In genomic region chr7:99534501-99534900, GRCm38 (mm10) we compare ENCODE assay signal across 8 mouse cellular contexts. TPM values are rescaled to one million over a fixed set of nuclear protein-coding genes. Genes with fewer than 3 reads are reported as not detected.
A peak's percentile ranks its signal among the peaks of the same experiment; 100 is the strongest.
DNase-seq lines count a peak whose midpoint lies in the region; ATAC-seq and TF ChIP-seq lines count a peak whose summit lies in the region.

No protein-coding gene starts in this region.

- intact Hi-C loops in heart, postnatal 25 days (cut with DNase I) = no loop called here
- intact Hi-C loops in left cerebral cortex, postnatal 4 days (cut with DNase I) = no loop called here

- DNase-seq in heart, postnatal 25 days (ENCODE audit: low spot score) = no peak
- no peak for DNase-seq in cerebellum, postnatal 10 days
- DNase-seq in thymus, postnatal 0 days (ENCODE audit: low spot score) = no peak
- no peak for DNase-seq in left cerebral cortex, postnatal 4 days

- H3K4me3 ChIP-seq in heart, embryonic 16.5 days (ENCODE audit: low read length) = no peak overlapping the region
- no peak overlapping the region for H3K4me3 ChIP-seq in bone marrow macrophage, adult 2 months (ENCODE audit: insufficient read depth, low read length)
- H3K4me3 ChIP-seq in hindbrain, embryonic 13.5 days = peak overlapping the region; percentile 77
- H3K4me3 ChIP-seq in midbrain, embryonic 12.5 days = peak overlapping the region; percentile 82

- TF ChIP-seq POLR2A in bone marrow macrophage, adult 2 months (IDR thresholded peaks at IDR 0.05; ENCODE audit: borderline replicate concordance, low read depth, low read length) = no peak

- no peak for ATAC-seq in heart, embryonic 16.5 days (replicated peaks; ENCODE audit: extremely low read depth, insufficient read depth, low FRiP score)
- no peak; the same call in 1 of the 2 replicates for ATAC-seq in hindbrain, embryonic 13.5 days (ENCODE audit: low FRiP score)
- peak; percentile 4; the same call in 1 of the 2 replicates for ATAC-seq in midbrain, embryonic 12.5 days (ENCODE audit: low FRiP score, low read depth)

- H3K4me1 ChIP-seq in heart, embryonic 16.5 days (ENCODE audit: control insufficient read depth, insufficient read depth, low read length) = peaks cover 18% of the 10 kb centered on the region
- peaks cover 70% of the 10 kb centered on the region for H3K4me1 ChIP-seq in bone marrow macrophage, adult 2 months (ENCODE audit: control insufficient read depth, insufficient read depth, low read length)
- peaks cover 52% of the 10 kb centered on the region for H3K4me1 ChIP-seq in hindbrain, embryonic 13.5 days (replicated peaks)
- H3K4me1 ChIP-seq in midbrain, embryonic 12.5 days = peaks cover 42% of the 10 kb centered on the region

- 55% methylated on average over 5 of the region's 5 CpGs for WGBS in heart, embryonic 16.5 days
- 29% methylated on average over 5 of the region's 5 CpGs for WGBS in hindbrain, embryonic 13.5 days
- 29% methylated on average over 5 of the region's 5 CpGs for WGBS in midbrain, embryonic 12.5 days

- H3K36me3 ChIP-seq in heart, embryonic 16.5 days (ENCODE audit: control insufficient read depth, insufficient read depth) = no peaks in the 10 kb centered on the region
- H3K36me3 ChIP-seq in hindbrain, embryonic 13.5 days = no peaks in the 10 kb centered on the region
- H3K36me3 ChIP-seq in midbrain, embryonic 12.5 days = no peaks in the 10 kb centered on the region

- peak overlapping the region; percentile 91; the same call in 1 of the 2 replicates for H3K4me2 ChIP-seq in heart, embryonic 16.5 days (ENCODE audit: low read depth, low read length)
- peak overlapping the region; percentile 75 for H3K4me2 ChIP-seq in hindbrain, embryonic 13.5 days
- H3K4me2 ChIP-seq in midbrain, embryonic 12.5 days (replicated peaks) = peak overlapping the region; percentile 79

- no peak overlapping the region for H3K9ac ChIP-seq in heart, embryonic 16.5 days (ENCODE audit: low read length)
- H3K9ac ChIP-seq in hindbrain, embryonic 13.5 days = peak overlapping the region; percentile 95
- H3K9ac ChIP-seq in midbrain, embryonic 12.5 days (replicated peaks) = peak overlapping the region; percentile 85

- no peaks in the 10 kb centered on the region for H3K27me3 ChIP-seq in heart, embryonic 16.5 days (ENCODE audit: control insufficient read depth, insufficient read depth, low read length)
- H3K27me3 ChIP-seq in hindbrain, embryonic 13.5 days = no peaks in the 10 kb centered on the region
- H3K27me3 ChIP-seq in midbrain, embryonic 12.5 days = peaks cover 12% of the 10 kb centered on the region; the same call in 1 of the 2 replicates

- no peak for TF ChIP-seq CTCF in bone marrow macrophage, adult 2 months (IDR thresholded peaks at IDR 0.05; ENCODE audit: low read depth, low read length)

- H3K27ac ChIP-seq in heart, embryonic 16.5 days (ENCODE audit: low read length) = peak overlapping the region; percentile 33
- peak overlapping the region; percentile 28 for H3K27ac ChIP-seq in bone marrow macrophage, adult 2 months (ENCODE audit: insufficient read depth, low read depth, low read length)
- peak overlapping the region; percentile 96 for H3K27ac ChIP-seq in hindbrain, embryonic 13.5 days
- H3K27ac ChIP-seq in midbrain, embryonic 12.5 days (replicated peaks) = peak overlapping the region; percentile 87

- H3K9me3 ChIP-seq in heart, embryonic 16.5 days (replicated peaks; ENCODE audit: control insufficient read depth, low read length) = no peaks in the 10 kb centered on the region
- H3K9me3 ChIP-seq in hindbrain, embryonic 13.5 days = no peaks in the 10 kb centered on the region
- H3K9me3 ChIP-seq in midbrain, embryonic 12.5 days = no peaks in the 10 kb centered on the region

RNA-seq across cellular contexts. Expression of gene Arrb1, which starts 0.8 kb away (rescaled TPM):
- polyA plus RNA-seq in heart, embryonic 16.5 days (2015; fragmentation: Nextera tagmentation; extraction: Ambion mirVana) = 4.9 and 6.8 TPM in 2 replicates
- 10 to 100 TPM; 17.2 to 26.4 TPM for total RNA-seq in heart, postnatal 25 days (2021)
- 127 and 135 TPM in 2 replicates for polyA plus RNA-seq in bone marrow macrophage, adult 2 months (2012; ENCODE audit: insufficient read depth, insufficient read length, missing spikeins)
- polyA plus RNA-seq in hindbrain, embryonic 13.5 days (2015; fragmentation: Nextera tagmentation; extraction: Ambion mirVana) = 15.6 and 15.9 TPM in 2 replicates
- polyA plus RNA-seq in midbrain, embryonic 12.5 days (2016; fragmentation: Nextera tagmentation; extraction: Ambion mirVana) = 13.4 and 14.1 TPM in 2 replicates
- 4.6 and 5.2 TPM in 2 replicates for polyA plus RNA-seq in thymus, postnatal 0 days (2015; fragmentation: Nextera tagmentation; extraction: Ambion mirVana)
- total RNA-seq in left cerebral cortex, postnatal 4 days (2021) = 100 to 1,000 TPM; 147 to 150 TPM

RNA-seq across cellular contexts. Expression of gene Rps3, which starts 51.0 kb away (rescaled TPM):
- 471 and 474 TPM in 2 replicates for polyA plus RNA-seq in heart, embryonic 16.5 days (2015; fragmentation: Nextera tagmentation; extraction: Ambion mirVana)
- total RNA-seq in heart, postnatal 25 days (2021) = 100 to 1,000 TPM; 306 to 340 TPM
- polyA plus RNA-seq in bone marrow macrophage, adult 2 months (2012; ENCODE audit: insufficient read depth, insufficient read length, missing spikeins) = 1,023 and 1,161 TPM in 2 replicates
- 523 and 532 TPM in 2 replicates for polyA plus RNA-seq in hindbrain, embryonic 13.5 days (2015; fragmentation: Nextera tagmentation; extraction: Ambion mirVana)
- 555 and 561 TPM in 2 replicates for polyA plus RNA-seq in midbrain, embryonic 12.5 days (2016; fragmentation: Nextera tagmentation; extraction: Ambion mirVana)
- polyA plus RNA-seq in thymus, postnatal 0 days (2015; fragmentation: Nextera tagmentation; extraction: Ambion mirVana) = 1,054 and 1,103 TPM in 2 replicates
- total RNA-seq in left cerebral cortex, postnatal 4 days (2021) = 100 to 1,000 TPM; 379 to 396 TPM

Comparison
In these comparisons a context has a peak if more than half of its experiments do, and no peak if none do; other contexts are left out.
1. H3K27ac ChIP-seq: peak in every context shown above with its lines; median percentile 96 in hindbrain, embryonic 13.5 days; 87 in midbrain, embryonic 12.5 days; 33 in heart, embryonic 16.5 days; 28 in bone marrow macrophage, adult 2 months.
2. H3K4me3 ChIP-seq: peak in hindbrain, embryonic 13.5 days (single experiment) and midbrain, embryonic 12.5 days (single experiment); none in heart, embryonic 16.5 days (single experiment) and bone marrow macrophage, adult 2 months (single experiment).
3. Peak in every context shown above with its lines, with median percentiles within 50 percentile points of each other: H3K4me2 ChIP-seq.